Mouse (Mus musculus) gastrocnemius, postnatal 10 days (tissue): ENCODE data around the gene Slc26a10. TPM values are rescaled to one million over a fixed set of nuclear protein-coding genes. Genes with fewer than 3 reads are reported as not detected.

Experiments used
- DNase-seq: peaks from one replicate; pipeline ENCODE4 v3.0.0; 2021; ENCODE audit warnings: mixed read lengths
- total RNA-seq, 2 experiments: library from RNA; stranded (reverse); gene quantifications; 2 replicates each; pipeline ENCODE4 v1.2.3; 2021

Slc26a10 gene
- total RNA-seq, 2 experiments from 2014 or later: 3.0 to 6.1 TPM

DNA sequence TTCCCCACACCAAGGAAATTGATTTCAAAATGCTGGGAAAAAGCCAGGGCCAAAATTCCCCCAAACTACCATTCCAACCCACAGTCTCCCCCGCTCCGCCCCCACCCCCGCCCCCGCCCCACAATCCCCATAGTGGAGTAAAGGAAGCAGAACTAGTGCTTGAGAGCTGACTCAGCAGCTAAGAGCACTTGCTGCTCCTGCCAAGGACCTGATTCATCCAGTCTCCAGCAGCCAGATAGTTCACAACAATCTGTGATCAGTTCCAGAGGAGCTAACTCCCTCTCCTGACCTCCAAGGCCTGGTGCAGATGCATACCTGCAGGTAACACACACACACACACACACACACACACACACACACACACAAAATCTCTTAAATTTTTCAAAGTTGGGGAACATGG, 51.0 kb downstream of the Slc26a10 start:
- no peak for DNase-seq

DNA sequence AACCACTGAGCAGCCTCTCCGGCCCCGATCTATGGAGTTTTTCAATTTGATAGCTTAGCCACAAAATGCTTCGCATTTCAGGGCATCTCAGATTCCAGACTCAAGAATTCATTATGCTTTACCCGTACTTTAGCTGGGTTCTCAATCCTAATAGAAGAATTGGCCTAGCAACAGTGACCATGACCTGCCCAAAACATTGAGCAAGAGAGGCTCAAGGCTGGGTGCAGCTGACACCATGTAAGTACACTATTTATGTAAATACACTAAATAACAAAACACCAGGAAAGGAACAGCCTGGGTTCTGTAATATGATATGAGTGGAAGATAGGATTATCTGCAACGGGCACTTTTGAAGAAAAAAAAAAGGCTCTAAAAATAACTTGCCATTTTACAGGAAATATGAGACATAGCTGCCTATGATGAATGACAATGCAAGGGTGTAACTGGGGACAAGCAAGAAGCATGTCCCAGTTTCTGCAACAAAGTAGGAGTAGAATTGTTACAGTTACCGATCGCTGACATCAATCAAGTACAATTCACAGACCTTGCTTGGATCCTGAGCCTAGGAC, 52.6 kb downstream of the Slc26a10 start:
- no peak for DNase-seq

DNA sequence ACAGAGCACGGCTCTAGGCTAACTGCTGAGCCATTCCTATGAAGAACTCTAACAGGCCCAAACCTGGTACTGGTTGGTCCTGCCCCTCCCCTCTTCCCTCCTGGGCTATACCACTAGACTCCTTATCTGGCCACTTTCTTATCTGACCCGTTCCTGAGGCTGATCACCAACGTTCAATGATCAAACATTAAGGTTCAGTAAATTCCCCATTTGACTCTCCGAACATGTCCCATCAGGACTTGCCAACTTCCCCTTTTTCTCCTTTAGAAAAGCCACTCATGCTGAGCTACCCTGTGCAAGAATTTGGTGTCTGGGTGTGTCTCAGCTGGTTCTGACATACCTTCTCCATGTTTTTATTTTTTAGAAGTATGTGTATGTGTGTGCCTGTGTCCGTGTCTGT, 53.9 kb downstream of the Slc26a10 start:
- no peak for DNase-seq

DNA sequence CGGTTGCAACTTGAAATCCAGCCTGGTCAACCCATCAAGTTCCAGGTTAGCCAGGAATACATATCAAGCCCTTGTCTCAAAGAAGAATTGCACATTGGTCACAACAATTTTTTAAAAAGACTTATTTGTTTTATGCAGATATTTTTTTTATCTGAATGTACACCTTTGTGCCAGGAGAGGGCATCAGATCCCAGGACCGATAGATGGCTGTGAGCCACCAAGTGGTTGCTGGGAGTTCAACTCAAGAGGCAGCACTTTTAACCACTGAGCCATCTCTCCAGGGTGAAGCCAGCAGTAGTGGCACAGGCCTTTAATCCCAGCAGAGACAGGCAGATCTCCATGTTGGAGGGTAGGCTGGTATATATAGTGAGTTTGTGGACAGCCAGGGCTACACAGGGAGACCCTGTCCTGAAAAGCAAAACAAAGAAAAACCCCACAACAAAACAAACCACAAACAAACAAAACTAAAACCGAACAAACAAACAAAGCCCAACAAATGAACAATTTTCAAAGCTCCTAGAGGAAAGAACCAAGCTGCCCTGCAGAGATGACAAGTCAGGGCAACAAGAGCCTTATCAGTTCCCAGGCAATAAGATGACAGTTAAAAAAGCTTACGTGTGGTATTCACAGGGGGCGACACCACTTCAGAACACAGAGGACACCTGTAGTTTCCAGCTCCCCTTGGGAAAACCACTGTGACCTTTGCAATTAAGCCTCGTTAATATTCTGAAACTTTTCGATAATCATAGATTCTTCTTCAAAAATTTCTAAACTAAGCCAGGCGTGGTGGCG, 55.0 kb downstream of the Slc26a10 start:
- no peak for DNase-seq

DNA sequence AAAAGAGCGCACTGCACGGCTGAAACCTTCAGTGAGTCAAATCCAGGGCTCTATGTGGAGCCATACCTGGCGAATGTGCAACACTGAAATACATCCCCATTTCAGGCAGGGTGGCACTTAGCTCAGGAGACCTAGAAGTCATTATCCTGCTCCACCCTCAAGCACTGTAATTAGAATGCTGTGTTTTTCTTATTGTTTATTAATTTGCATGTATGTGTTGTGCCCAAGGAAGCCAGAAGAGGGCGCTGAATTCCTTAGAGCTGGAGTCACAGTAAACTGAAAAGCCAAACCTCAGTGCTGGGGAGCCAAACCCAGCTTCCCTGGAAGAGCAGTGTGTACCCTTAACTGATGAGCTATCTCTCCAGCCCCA, 57.0 kb downstream of the Slc26a10 start:
- peak; percentile 56 for DNase-seq

DNA sequence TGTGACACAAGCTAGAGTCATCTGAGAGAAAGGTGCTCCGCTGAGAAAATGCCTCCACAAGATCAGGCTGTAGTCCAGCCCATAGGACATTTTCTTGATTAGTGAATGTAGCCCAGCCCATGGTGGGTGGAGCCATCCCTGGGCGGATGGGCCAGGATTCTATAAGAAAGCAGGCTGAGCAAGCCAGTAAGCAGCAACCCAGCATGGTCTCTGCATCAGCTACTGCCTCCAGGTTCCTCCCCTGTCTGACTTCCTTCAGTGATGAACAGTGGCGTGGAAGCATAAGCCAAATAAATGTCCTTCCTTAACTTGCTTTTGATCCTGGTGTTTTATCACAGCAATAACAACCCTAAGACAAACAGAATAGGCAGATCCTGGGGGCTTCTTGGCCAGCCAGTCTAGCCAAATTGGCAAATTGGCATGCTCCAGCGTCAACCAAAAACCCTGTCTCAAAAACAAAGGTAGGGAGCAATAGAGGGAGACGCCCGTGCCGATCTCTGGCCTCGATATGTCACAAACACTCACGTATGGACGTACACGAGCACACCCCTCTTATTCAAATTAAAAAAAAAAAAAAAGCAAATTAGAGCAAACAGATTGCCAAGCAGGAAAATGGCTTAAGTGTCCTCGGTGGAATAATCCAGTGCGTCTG, 57.5 kb downstream of the Slc26a10 start:
- no peak for DNase-seq

DNA sequence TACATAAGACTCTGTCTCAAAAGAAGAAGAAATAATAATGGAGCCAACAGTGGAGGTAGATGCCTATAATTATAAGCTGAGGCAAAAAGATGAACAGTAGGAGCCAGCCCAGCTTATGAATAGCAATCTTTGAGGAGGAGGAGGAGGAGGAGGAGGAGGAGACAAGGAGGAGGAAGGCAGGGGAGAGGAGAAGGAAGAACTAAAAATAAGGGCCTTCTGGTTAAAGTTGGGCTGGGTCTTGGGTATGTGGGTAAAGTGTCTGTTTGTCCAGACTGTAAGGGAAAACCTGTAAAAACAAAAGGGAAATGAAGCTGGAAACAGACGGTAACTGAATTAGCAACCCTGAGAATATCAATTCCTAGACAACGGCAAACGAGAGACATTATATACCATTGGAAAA, 58.4 kb downstream of the Slc26a10 start:
- DNase-seq: no peak

Other genes with a start within 250 kb of the Slc26a10 start
- gene Ctdsp2, start 201.9 kb downstream of the Slc26a10 start, total RNA-seq: 100 to 1,000 TPM; 135 to 155 TPM
- gene Avil, start 179.9 kb downstream of the Slc26a10 start, total RNA-seq: under 1 TPM; 0.33 to 0.95 TPM
- 10 to 100 TPM; 23.5 to 29.5 TPM for gene Tsfm, start 149.8 kb downstream of the Slc26a10 start, total RNA-seq
- 10 to 100 TPM; 14.7 to 18.9 TPM for gene Mettl1, start 139.2 kb downstream of the Slc26a10 start, total RNA-seq
- gene Eef1akmt3, start 139.1 kb downstream of the Slc26a10 start, total RNA-seq: under 1 TPM; 0.21 to 0.84 TPM
- gene Cyp27b1, start 132.4 kb downstream of the Slc26a10 start, total RNA-seq: under 1 TPM; 0.45 to 0.49 TPM
- gene March9, start 120.5 kb downstream of the Slc26a10 start, total RNA-seq: 1 to 10 TPM; 1.1 to 2.0 TPM
- gene Cdk4, start 117.1 kb downstream of the Slc26a10 start, total RNA-seq: 100 to 1,000 TPM; 122 to 147 TPM
- 10 to 100 TPM; 29.7 to 32.0 TPM for gene Tspan31, start 110.4 kb downstream of the Slc26a10 start, total RNA-seq
- gene Agap2, start 105.4 kb downstream of the Slc26a10 start, total RNA-seq: 1 to 10 TPM; 2.7 to 3.4 TPM
- 10 to 100 TPM; 29.4 to 33.9 TPM for gene Os9, start 59.5 kb downstream of the Slc26a10 start, total RNA-seq
- gene B4galnt1, start 15.4 kb downstream of the Slc26a10 start, total RNA-seq: 1 to 10 TPM; 1.6 to 3.3 TPM
- 10 to 100 TPM; 16.2 to 26.2 TPM for gene Arhgef25, start 9.4 kb upstream of the Slc26a10 start, total RNA-seq
- 10 to 100 TPM; 28.8 to 37.6 TPM for gene Dtx3, start 15.1 kb upstream of the Slc26a10 start, total RNA-seq
- 1 to 10 TPM; 8.5 to 9.6 TPM for gene Pip4k2c, start 30.9 kb upstream of the Slc26a10 start, total RNA-seq
- 1 to 10 TPM; 1.1 to 1.6 TPM for gene Kif5a, start 82.7 kb upstream of the Slc26a10 start, total RNA-seq
- 100 to 1,000 TPM; 117 to 120 TPM for gene Dctn2, start 85.7 kb upstream of the Slc26a10 start, total RNA-seq
- 10 to 100 TPM; 18.7 to 28.9 TPM for gene Mbd6, start 108.4 kb upstream of the Slc26a10 start, total RNA-seq
- 10 to 100 TPM; 44.5 to 54.8 TPM for gene Mars, start 131.1 kb upstream of the Slc26a10 start, total RNA-seq
- gene Arhgap9, start 141.3 kb upstream of the Slc26a10 start, total RNA-seq: 1 to 10 TPM; 1.1 to 2.3 TPM
- 1 to 10 TPM; 3.3 to 6.8 TPM for gene Gli1, start 161.3 kb upstream of the Slc26a10 start, total RNA-seq
- not detected for gene Inhbe, start 173.8 kb upstream of the Slc26a10 start, total RNA-seq
- gene Inhbc, start 189.8 kb upstream of the Slc26a10 start, total RNA-seq: not detected
- 10 to 100 TPM; 92.6 to 93.1 TPM for gene R3hdm2, start 199.7 kb upstream of the Slc26a10 start, total RNA-seq